Mouse (Mus musculus) 3134 (cell line): ENCODE data around the gene Uap1.

Experiments
- DNase-seq: peaks from one replicate; pipeline ENCODE4 v3.0.0-alpha.2; 2011; ENCODE audit warnings: low spot score; ENCODE audit not compliant: insufficient read length; ENCODE audit errors: extremely low read depth

Gene Uap1

DNA sequence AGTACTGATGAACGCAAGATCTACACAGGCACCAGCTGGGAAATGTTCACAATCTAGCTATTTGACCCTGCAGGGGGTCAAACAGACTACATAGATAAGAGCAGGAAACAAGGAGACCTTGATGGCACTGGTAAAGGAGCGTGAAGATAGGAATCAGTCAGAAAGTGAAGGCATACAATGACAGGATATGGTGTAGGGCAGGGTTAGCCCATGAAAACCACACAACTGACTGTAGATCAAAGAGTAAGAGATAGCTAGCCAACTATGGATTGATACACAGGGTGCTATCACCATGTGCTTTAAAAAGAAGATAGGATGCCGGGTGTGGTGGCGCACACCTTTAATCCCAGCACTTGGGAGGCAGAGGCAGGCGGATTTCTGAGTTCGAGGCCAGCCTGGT is 7.0 kb downstream of the Uap1 start:
- no peak for DNase-seq

- no peak for DNase-seq
Measured at GRCm38 (mm10) chr1:170164913-170165312, 9.8 kb downstream of the Uap1 start.

GRCm38 (mm10) chr1:170164053-170164614 is 10.6 kb downstream of the Uap1 start:
- no peak for DNase-seq

DNA sequence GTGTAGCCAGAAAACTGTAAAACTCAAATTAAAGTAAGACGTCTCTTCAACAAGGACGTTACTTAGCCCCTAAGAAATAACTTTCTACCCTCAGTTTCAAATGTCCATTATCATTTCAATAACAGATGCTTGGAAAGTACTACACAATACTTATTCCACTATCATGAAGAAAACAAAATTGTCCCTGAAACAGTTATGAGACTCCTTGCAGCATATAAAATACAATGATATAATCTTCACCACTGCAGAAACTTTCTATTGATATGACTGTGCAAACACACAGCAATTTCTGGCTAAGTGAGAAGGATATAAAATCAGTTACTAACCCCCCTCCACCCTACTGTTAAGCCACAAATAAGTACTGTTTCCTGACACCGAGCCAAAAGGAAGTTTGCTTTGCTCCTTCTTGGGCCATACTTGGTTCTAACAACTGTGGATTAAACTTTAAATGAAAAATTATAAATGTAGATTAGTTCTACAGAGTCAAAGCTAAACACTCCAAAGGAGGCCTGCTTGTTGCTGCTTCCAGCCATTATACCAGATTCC is 11.3 kb downstream of the Uap1 start:
- no peak for DNase-seq

- no peak for DNase-seq
Measured at GRCm38 (mm10) chr1:170161852-170162251, 12.9 kb downstream of the Uap1 start.

GRCm38 (mm10) chr1:170160397-170160938 is 14.3 kb downstream of the Uap1 start:
- DNase-seq: no peak

DNA sequence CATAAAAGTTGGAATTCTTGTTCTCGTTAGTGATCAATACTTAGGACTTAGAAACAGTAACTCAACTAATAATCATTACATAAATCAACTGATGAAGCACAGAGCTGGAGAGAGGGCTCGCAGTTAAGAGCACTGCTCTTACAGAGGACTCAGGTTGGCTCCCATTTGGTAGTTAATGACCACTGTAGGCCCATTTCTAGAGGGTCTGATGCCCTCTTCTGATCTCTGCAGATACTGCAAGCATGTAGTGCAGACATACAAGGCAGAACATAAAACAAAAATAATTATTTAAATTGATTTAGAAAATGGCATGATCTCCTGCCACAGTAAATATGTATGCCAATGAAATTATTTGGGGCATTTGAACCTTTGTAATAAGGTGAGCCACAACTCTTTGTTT is 15.1 kb downstream of the Uap1 start:
- DNase-seq: no peak

- no peak for DNase-seq
Measured at GRCm38 (mm10) chr1:170155761-170156160, 19.0 kb downstream of the Uap1 start.

GRCm38 (mm10) chr1:170155298-170155697 is 19.5 kb downstream of the Uap1 start:
- DNase-seq: no peak

GRCm38 (mm10) chr1:170153986-170154385 is 20.8 kb downstream of the Uap1 start:
- no peak for DNase-seq

DNA sequence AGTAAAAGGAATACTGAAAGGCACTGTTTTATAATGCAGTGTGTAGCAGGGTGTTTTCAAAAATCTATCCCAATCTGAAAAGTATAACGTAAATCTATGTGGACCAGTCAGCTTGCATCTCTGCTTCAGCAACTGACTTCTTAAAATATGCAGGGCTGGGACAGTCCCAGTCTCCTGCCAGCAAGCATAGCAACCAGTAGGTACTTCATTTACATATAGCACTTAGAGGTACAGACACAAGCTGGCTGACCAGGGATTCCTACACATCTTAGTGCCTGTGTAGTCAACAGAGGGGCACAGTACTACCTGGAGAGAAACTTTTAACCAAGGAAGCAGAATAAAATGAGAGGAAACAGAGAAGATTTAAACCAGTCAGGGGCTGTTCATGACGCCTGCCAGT is 22.2 kb downstream of the Uap1 start:
- no peak for DNase-seq

- DNase-seq: no peak
Measured at GRCm38 (mm10) chr1:170150870-170151269, 23.9 kb downstream of the Uap1 start.

GRCm38 (mm10) chr1:170149756-170150155 is 25.0 kb downstream of the Uap1 start:
- DNase-seq: no peak

GRCm38 (mm10) chr1:170148536-170148935 is 26.2 kb downstream of the Uap1 start:
- no peak for DNase-seq

- DNase-seq: peak; percentile 16
Measured at GRCm38 (mm10) chr1:170147651-170148448, 26.9 kb downstream of the Uap1 start.

DNA sequence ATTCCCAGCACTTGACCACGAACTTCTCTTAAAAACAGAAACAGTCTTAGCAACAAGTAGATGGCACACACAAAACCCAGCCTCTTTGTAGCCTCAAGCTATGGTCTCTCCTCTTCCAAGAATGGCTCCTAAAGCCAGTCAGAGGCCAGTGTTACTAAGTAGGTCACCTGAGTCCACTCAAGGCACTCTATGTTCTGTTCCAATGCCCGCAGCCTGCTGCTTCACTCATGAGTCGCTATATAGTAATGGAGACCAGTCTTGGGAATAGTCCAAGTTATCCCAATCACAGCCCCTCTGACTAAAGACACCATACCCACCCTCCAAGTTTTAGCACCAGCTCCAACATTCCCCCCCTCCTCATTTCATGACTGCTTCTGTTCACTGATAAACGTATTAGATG is 29.2 kb downstream of the Uap1 start:
- DNase-seq: peak; percentile 39

DNA sequence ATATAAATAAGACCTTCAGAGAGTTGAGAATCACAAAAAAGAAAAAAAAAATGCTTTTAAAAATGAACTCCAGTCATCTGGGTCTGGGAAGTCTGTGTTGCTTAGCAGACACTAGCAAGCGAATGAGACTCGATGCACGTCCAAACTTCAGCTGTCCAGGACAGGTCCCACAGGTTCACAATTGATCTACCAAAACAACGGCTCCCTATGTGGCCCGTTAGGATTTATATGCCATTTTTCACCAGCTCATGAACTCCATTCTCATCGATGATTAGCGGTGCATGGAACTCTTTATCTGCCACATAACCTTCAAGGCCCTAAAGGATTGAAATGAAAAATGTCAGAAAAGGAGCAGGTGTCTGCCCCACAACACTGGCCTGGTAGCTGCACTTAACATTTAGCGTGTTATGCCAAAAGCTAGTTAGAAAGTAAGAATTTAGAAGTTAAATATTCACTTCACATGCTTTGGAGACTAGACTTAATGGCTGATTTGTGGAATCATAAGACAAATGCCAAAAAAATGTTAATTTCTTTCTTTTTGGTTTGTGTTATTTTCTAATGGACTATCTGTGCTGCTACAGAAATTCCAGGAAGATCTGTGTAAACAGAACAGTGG is 32.4 kb downstream of the Uap1 start:
- DNase-seq: no peak

GRCm38 (mm10) chr1:170141626-170142025 is 33.1 kb downstream of the Uap1 start:
- no peak for DNase-seq

- DNase-seq: peak; percentile 67
Measured at GRCm38 (mm10) chr1:170136351-170137009, 38.3 kb downstream of the Uap1 start.

DNA sequence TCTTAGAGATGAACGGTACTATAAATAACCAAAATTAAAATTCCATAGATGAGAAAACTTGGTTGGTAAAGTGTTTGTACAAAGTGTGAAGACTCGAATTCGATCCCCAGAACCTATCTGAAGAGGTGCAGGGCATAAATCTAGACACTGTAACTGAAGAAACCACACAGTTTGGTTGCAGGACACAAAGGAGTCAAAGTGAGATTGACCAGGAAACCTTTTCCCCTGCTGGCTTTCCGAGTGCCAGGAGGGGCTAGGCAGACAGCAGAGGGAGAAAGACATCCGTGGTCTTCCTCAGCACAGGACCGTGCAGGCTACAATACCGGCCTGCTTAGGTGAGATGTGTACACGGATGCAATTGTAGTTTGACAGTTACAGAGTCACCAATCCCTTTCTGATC is 40.5 kb downstream of the Uap1 start:
- DNase-seq: no peak

GRCm38 (mm10) chr1:170130962-170131361 is 43.8 kb downstream of the Uap1 start:
- DNase-seq: no peak
